ENCODE assay signal across 9 mouse cellular contexts in genomic region chr5:123151077-123151476, GRCm38 (mm10). TPM values are rescaled to one million over a fixed set of nuclear protein-coding genes. Genes with fewer than 3 reads are reported as not detected.
DNase-seq lines count a peak whose midpoint lies in the region; ATAC-seq and TF ChIP-seq lines count a peak whose summit lies in the region.
"Had no signal": no experiment of that assay in that cellular context is flagged by ENCODE, and none has a peak within 500 bp of the region (broad histone marks: within the 10 kb centered on the region; RNA-seq: fewer than 3 reads in every experiment).

No protein-coding gene starts in this region.

- TF ChIP-seq POLR2A in lung, adult 2 months (IDR thresholded peaks at IDR 0.05; ENCODE audit: borderline replicate concordance, extremely low read depth, low read depth, low read length), result no peak

- H3K4me2 ChIP-seq in limb, embryonic 11.5 days (ENCODE audit: low read depth, severe bottlenecking), result peak overlapping the region; percentile 40; the same call in 1 of the 2 replicates
- H3K4me2 ChIP-seq in midbrain, embryonic 14.5 days (ENCODE audit: low read length), result peak overlapping the region; percentile 60

- H3K9ac ChIP-seq in limb, embryonic 11.5 days (ENCODE audit: low read length), result no peak overlapping the region
- peak overlapping the region; percentile 29; the same call in 1 of the 2 replicates for H3K9ac ChIP-seq in midbrain, embryonic 14.5 days (replicated peaks; ENCODE audit: low read length)

- ATAC-seq in granulocyte monocyte progenitor cell, adult 5-6 weeks (replicated peaks; ENCODE audit: poor library complexity, severe bottlenecking), result peak; percentile 83
- ATAC-seq in limb, embryonic 11.5 days (ENCODE audit: insufficient number of reproducible peaks, low FRiP score, low TSS enrichment, low read depth), result no peak
- ATAC-seq in midbrain, embryonic 14.5 days (ENCODE audit: low FRiP score, low TSS enrichment), result no peak

- H3K27ac ChIP-seq in limb, embryonic 11.5 days (replicated peaks; ENCODE audit: low read depth, low read length), result no peak overlapping the region
- H3K27ac ChIP-seq in midbrain, embryonic 14.5 days (replicated peaks; ENCODE audit: low read depth, low read length), result no peak overlapping the region

- H3K4me3 ChIP-seq in lung, adult 2 months (replicated peaks; ENCODE audit: extremely low read depth, low read depth, low read length), result no peak overlapping the region
- no peak overlapping the region for H3K4me3 ChIP-seq in limb, embryonic 11.5 days (ENCODE audit: low read depth, low read length)
- H3K4me3 ChIP-seq in midbrain, embryonic 14.5 days (replicated peaks; ENCODE audit: low read depth, low read length), result peak overlapping the region; percentile 36

- peaks cover 51% of the 10 kb centered on the region for H3K36me3 ChIP-seq in limb, embryonic 11.5 days (ENCODE audit: control insufficient read depth, insufficient read depth, low read length)
- H3K36me3 ChIP-seq in midbrain, embryonic 14.5 days (ENCODE audit: control insufficient read depth, insufficient read depth, low read length), result peaks cover 88% of the 10 kb centered on the region

- peak; percentile 62 to 69 for DNase-seq in lung, adult 18-20 months
- no peak for DNase-seq in lung, adult 2 months
- no peak for DNase-seq in limb, embryonic 11.5 days (ENCODE audit: low spot score)
- peak; percentile 67 for DNase-seq in midbrain, embryonic 14.5 days
- peak; percentile 73 to 83 for DNase-seq in thymus, postnatal 36 days
- DNase-seq in layer of hippocampus, postnatal 14 days (ENCODE audit: low spot score in 2 of 2), result no peak
- no peak for DNase-seq in testis, postnatal 10 days (ENCODE audit: low spot score)

- no peaks in the 10 kb centered on the region for H3K27me3 ChIP-seq in limb, embryonic 11.5 days (ENCODE audit: control insufficient read depth, insufficient read depth, low read length)
- no peaks in the 10 kb centered on the region for H3K27me3 ChIP-seq in midbrain, embryonic 14.5 days (ENCODE audit: control insufficient read depth, insufficient read depth, low read length)

- 16% methylated on average over 7 of the region's 7 CpGs for WGBS in lung, adult 2 months
- 39% methylated on average over 7 of the region's 7 CpGs for WGBS in limb, embryonic 11.5 days
- 47% methylated on average over 7 of the region's 7 CpGs for WGBS in midbrain, embryonic 14.5 days

- H3K9me3 ChIP-seq in limb, embryonic 11.5 days (ENCODE audit: control insufficient read depth, low read length), result no peaks in the 10 kb centered on the region
- no peaks in the 10 kb centered on the region for H3K9me3 ChIP-seq in midbrain, embryonic 14.5 days (ENCODE audit: control insufficient read depth, low read length)

- peaks cover 15% of the 10 kb centered on the region for H3K4me1 ChIP-seq in lung, adult 2 months (ENCODE audit: control insufficient read depth, insufficient read depth, low read length)
- H3K4me1 ChIP-seq in limb, embryonic 11.5 days (ENCODE audit: control insufficient read depth, insufficient read depth, low read length), result peaks cover 28% of the 10 kb centered on the region
- H3K4me1 ChIP-seq in midbrain, embryonic 14.5 days (ENCODE audit: control insufficient read depth, insufficient read depth, low read length), result peaks cover 29% of the 10 kb centered on the region

- no peak for TF ChIP-seq CTCF in lung, adult 2 months (IDR thresholded peaks at IDR 0.05; ENCODE audit: insufficient read depth, low read length)

RNA-seq across cellular contexts. Expression of gene Setd1b, which starts 9.1 kb away (rescaled TPM):
- polyA plus RNA-seq in lung, adult 2 months (2012; rRNA removed), result 12.9 and 15.2 TPM in 2 replicates
- 29.5 and 37.5 TPM in 2 replicates for total RNA-seq in granulocyte monocyte progenitor cell, adult 5-6 weeks (2014; fragmentation: Nextera tagmentation)
- 1.2 TPM in 2 replicates for total RNA-seq in granulocyte monocyte progenitor cell, adult 5-6 weeks (2017)
- polyA plus RNA-seq in limb, embryonic 11.5 days (2014; fragmentation: Nextera tagmentation; extraction: Ambion mirVana), result 12.0 and 14.0 TPM in 2 replicates
- polyA plus RNA-seq in midbrain, embryonic 14.5 days (2014; fragmentation: Nextera tagmentation; extraction: Ambion mirVana), result 14.2 and 15.0 TPM in 2 replicates
- 10 to 100 TPM; 31.1 to 31.2 TPM for total RNA-seq in layer of hippocampus, postnatal 14 days (2021)

RNA-seq across cellular contexts. Expression of gene Psmd9, which starts 18.1 kb away (rescaled TPM):
- 19.3 and 21.5 TPM in 2 replicates for polyA plus RNA-seq in lung, adult 2 months (2012; rRNA removed)
- 26.5 and 45.9 TPM in 2 replicates for total RNA-seq in granulocyte monocyte progenitor cell, adult 5-6 weeks (2014; fragmentation: Nextera tagmentation)
- 15.5 and 25.2 TPM in 2 replicates for total RNA-seq in granulocyte monocyte progenitor cell, adult 5-6 weeks (2017)
- polyA plus RNA-seq in limb, embryonic 11.5 days (2014; fragmentation: Nextera tagmentation; extraction: Ambion mirVana), result 82.6 and 85.8 TPM in 2 replicates
- polyA plus RNA-seq in midbrain, embryonic 14.5 days (2014; fragmentation: Nextera tagmentation; extraction: Ambion mirVana), result 51.3 and 61.2 TPM in 2 replicates
- 10 to 100 TPM; 30.9 to 42.8 TPM for total RNA-seq in layer of hippocampus, postnatal 14 days (2021)

RNA-seq across cellular contexts. Expression of gene Rhof, which starts 18.6 kb away (rescaled TPM):
- 10.0 and 10.8 TPM in 2 replicates for polyA plus RNA-seq in lung, adult 2 months (2012; rRNA removed)
- total RNA-seq in granulocyte monocyte progenitor cell, adult 5-6 weeks (2014; fragmentation: Nextera tagmentation), result 1.5 TPM in 1 of 2 replicates, not detected in the other
- 0.26 and 1.6 TPM in 2 replicates for total RNA-seq in granulocyte monocyte progenitor cell, adult 5-6 weeks (2017)
- polyA plus RNA-seq in limb, embryonic 11.5 days (2014; fragmentation: Nextera tagmentation; extraction: Ambion mirVana), result 2.9 and 3.6 TPM in 2 replicates
- polyA plus RNA-seq in midbrain, embryonic 14.5 days (2014; fragmentation: Nextera tagmentation; extraction: Ambion mirVana), result 7.1 and 8.9 TPM in 2 replicates
- 10 to 100 TPM; 42.3 to 42.9 TPM for total RNA-seq in layer of hippocampus, postnatal 14 days (2021)

RNA-seq across cellular contexts. Expression of gene Hpd, which starts 31.4 kb away (rescaled TPM):
- 1.4 and 2.2 TPM in 2 replicates for polyA plus RNA-seq in lung, adult 2 months (2012; rRNA removed)
- total RNA-seq in granulocyte monocyte progenitor cell, adult 5-6 weeks (2014; fragmentation: Nextera tagmentation), result not detected in 2 replicates
- not detected in 2 replicates for total RNA-seq in granulocyte monocyte progenitor cell, adult 5-6 weeks (2017)
- not detected in 2 replicates for polyA plus RNA-seq in limb, embryonic 11.5 days (2014; fragmentation: Nextera tagmentation; extraction: Ambion mirVana)
- not detected in 2 replicates for polyA plus RNA-seq in midbrain, embryonic 14.5 days (2014; fragmentation: Nextera tagmentation; extraction: Ambion mirVana)
- not detected for total RNA-seq in layer of hippocampus, postnatal 14 days (2021)
- polyA plus RNA-seq: embryonic facial prominence, embryonic 11.5 days had no signal

Comparison
In these comparisons a context has a peak if more than half of its experiments do, and no peak if none do; other contexts are left out.
1. DNase-seq: peak in lung, adult 18-20 months (2 of 2), midbrain, embryonic 14.5 days (single experiment) and thymus, postnatal 36 days (2 of 2); none in lung, adult 2 months (single experiment), limb, embryonic 11.5 days (single experiment), layer of hippocampus, postnatal 14 days (0 of 2) and testis, postnatal 10 days (single experiment).